Mouse (Mus musculus): Measurements from ENCODE around the gene Ankrd28.

- TF ChIP-seq CTCF (IDR thresholded peaks at IDR 0.05; ENCODE audit: extremely low read depth, insufficient read depth, insufficient read length, insufficient replicate concordance) (no peak), POLR2A (IDR thresholded peaks at IDR 0.05; ENCODE audit: low read depth, low read length) (no peak)
These were observed 489 bp downstream of the Ankrd28 start for GRCm38 (mm10) chr14:31829761-31830562.

Measured in spleen, adult 2 months (tissue).